17 mouse cellular contexts compared by ENCODE assay signal in the genomic region with DNA sequence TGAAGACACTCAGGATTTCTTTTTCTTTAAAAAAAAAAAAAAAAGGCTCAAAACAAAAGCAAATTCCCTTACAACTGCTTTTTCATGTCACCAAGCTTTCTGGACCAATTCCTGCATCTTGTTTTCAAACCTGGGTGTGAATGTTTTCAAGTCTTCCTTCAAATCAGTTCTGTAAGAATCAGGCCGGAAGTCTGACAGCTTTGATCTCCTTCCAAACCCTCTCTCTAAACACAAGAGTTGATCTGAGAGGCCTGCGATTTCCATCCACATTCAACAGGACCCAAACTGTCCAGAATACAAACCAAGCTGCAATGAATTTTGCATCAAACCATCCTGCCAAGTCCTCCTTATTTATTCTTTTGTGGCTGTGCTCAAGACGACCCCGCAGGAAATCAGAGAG.
A peak's percentile ranks its signal among the peaks of the same experiment; 100 is the strongest.
DNase-seq lines count a peak whose midpoint lies in the region; ATAC-seq and TF ChIP-seq lines count a peak whose summit lies in the region.
"Had no signal": no experiment of that assay in that cellular context is flagged by ENCODE, and none has a peak within 500 bp of the region (broad histone marks: within the 10 kb centered on the region; RNA-seq: fewer than 3 reads in every experiment).

No protein-coding gene starts in this region.

- no peak for DNase-seq in left cerebral cortex, adult 2 months (ENCODE audit: extremely low spot score in 1 of 2, low spot score in 2 of 2)
- DNase-seq in left cerebral cortex, adult 18-20 months (ENCODE audit: low spot score in 2 of 2) = no peak
- DNase-seq in brain, embryonic 14.5 days (ENCODE audit: low read depth) = peak; percentile 84
- DNase-seq in midbrain, embryonic 14.5 days = peak; percentile 52
- DNase-seq in gastrocnemius, postnatal 36 days = no peak
- DNase-seq: cerebellum, postnatal 36 days; heart, postnatal 14 days; liver, embryonic 13.5 days; right cerebral cortex, postnatal 14 days; thymus, postnatal 36 days had no signal

- no peak for ATAC-seq in forebrain, embryonic 15.5 days (replicated peaks)
- ATAC-seq in forebrain, embryonic 12.5 days (ENCODE audit: low FRiP score) = no peak
- ATAC-seq in midbrain, embryonic 14.5 days (ENCODE audit: low FRiP score, low TSS enrichment) = no peak
- ATAC-seq: activated CD4-positive, CD25-positive, alpha-beta regulatory T cell, adult 4 months; intestine, embryonic 15.5 days had no signal

- peak overlapping the region; percentile 46 for H3K27ac ChIP-seq in forebrain, embryonic 15.5 days (replicated peaks)
- H3K27ac ChIP-seq in forebrain, embryonic 12.5 days = no peak overlapping the region
- H3K27ac ChIP-seq in left cerebral cortex, adult 2 months = peak overlapping the region; percentile 24; the same call in 1 of the 2 replicates
- no peak overlapping the region for H3K27ac ChIP-seq in midbrain, embryonic 14.5 days (replicated peaks; ENCODE audit: low read depth, low read length)
- H3K27ac ChIP-seq: heart, embryonic 10.5 days; intestine, embryonic 15.5 days; limb, embryonic 10.5 days; liver, embryonic 13.5 days had no signal

- WGBS in forebrain, embryonic 15.5 days = 31% methylated on average over 4 of the region's 4 CpGs
- 90% methylated on average over 4 of the region's 4 CpGs for WGBS in forebrain, embryonic 12.5 days
- WGBS in midbrain, embryonic 14.5 days = 63% methylated on average over 4 of the region's 4 CpGs

- no peaks in the 10 kb centered on the region for H3K36me3 ChIP-seq in forebrain, embryonic 15.5 days
- no peaks in the 10 kb centered on the region for H3K36me3 ChIP-seq in forebrain, embryonic 12.5 days (replicated peaks)
- no peaks in the 10 kb centered on the region for H3K36me3 ChIP-seq in midbrain, embryonic 14.5 days (ENCODE audit: control insufficient read depth, insufficient read depth, low read length)
- H3K36me3 ChIP-seq: heart, embryonic 10.5 days; intestine, embryonic 15.5 days; limb, embryonic 10.5 days; liver, embryonic 13.5 days had no signal

- no peaks in the 10 kb centered on the region for H3K9me3 ChIP-seq in forebrain, embryonic 15.5 days
- no peaks in the 10 kb centered on the region for H3K9me3 ChIP-seq in forebrain, embryonic 12.5 days
- no peaks in the 10 kb centered on the region for H3K9me3 ChIP-seq in midbrain, embryonic 14.5 days (ENCODE audit: control insufficient read depth, low read length)
- H3K9me3 ChIP-seq: heart, embryonic 10.5 days; intestine, embryonic 15.5 days; limb, embryonic 10.5 days; liver, embryonic 13.5 days had no signal

- no peaks in the 10 kb centered on the region for H3K27me3 ChIP-seq in forebrain, embryonic 15.5 days
- H3K27me3 ChIP-seq in forebrain, embryonic 12.5 days = no peaks in the 10 kb centered on the region; the same call in 1 of the 2 replicates
- no peaks in the 10 kb centered on the region for H3K27me3 ChIP-seq in midbrain, embryonic 14.5 days (ENCODE audit: control insufficient read depth, insufficient read depth, low read length)
- H3K27me3 ChIP-seq: intestine, embryonic 15.5 days; liver, embryonic 13.5 days had no signal

- peaks cover 55% of the 10 kb centered on the region for H3K4me1 ChIP-seq in forebrain, embryonic 15.5 days
- peaks cover 33% of the 10 kb centered on the region for H3K4me1 ChIP-seq in forebrain, embryonic 12.5 days
- peaks cover 26% of the 10 kb centered on the region for H3K4me1 ChIP-seq in midbrain, embryonic 14.5 days (ENCODE audit: control insufficient read depth, insufficient read depth, low read length)
- H3K4me1 ChIP-seq: intestine, embryonic 15.5 days; liver, embryonic 13.5 days had no signal

- H3K4me3 ChIP-seq in forebrain, embryonic 15.5 days = no peak overlapping the region
- no peak overlapping the region for H3K4me3 ChIP-seq in forebrain, embryonic 12.5 days (replicated peaks)
- H3K4me3 ChIP-seq in left cerebral cortex, adult 2 months = no peak overlapping the region
- no peak overlapping the region for H3K4me3 ChIP-seq in midbrain, embryonic 14.5 days (replicated peaks; ENCODE audit: low read depth, low read length)
- H3K4me3 ChIP-seq: heart, embryonic 10.5 days; intestine, embryonic 15.5 days; limb, embryonic 10.5 days; liver, embryonic 13.5 days; megakaryocyte, embryonic 14.5 days had no signal

- no peak for TF ChIP-seq CTCF in left cerebral cortex, adult 2 months (IDR thresholded peaks at IDR 0.05)
- no peak for TF ChIP-seq CTCF in brain, embryonic 14.5 days (IDR thresholded peaks at IDR 0.05; ENCODE audit: borderline replicate concordance, extremely low read depth, insufficient read depth, insufficient read length)

- no peak overlapping the region for H3K4me2 ChIP-seq in forebrain, embryonic 15.5 days (replicated peaks)
- no peak overlapping the region for H3K4me2 ChIP-seq in forebrain, embryonic 12.5 days
- H3K4me2 ChIP-seq in midbrain, embryonic 14.5 days (ENCODE audit: low read length) = no peak overlapping the region
- H3K4me2 ChIP-seq: intestine, embryonic 15.5 days; liver, embryonic 13.5 days had no signal

- no peak for TF ChIP-seq POLR2A in brain, embryonic 14.5 days (IDR thresholded peaks at IDR 0.05; ENCODE audit: borderline replicate concordance, extremely low read depth, insufficient read depth, insufficient read length, poor library complexity, severe bottlenecking)

- intact Hi-C loops in left cerebral cortex, adult 2 months (cut with DNase I) = no loop called here
- intact Hi-C loops in gastrocnemius, postnatal 36 days (cut with DNase I) = no loop called here

- no peak overlapping the region for H3K9ac ChIP-seq in forebrain, embryonic 15.5 days (replicated peaks)
- H3K9ac ChIP-seq in forebrain, embryonic 12.5 days = no peak overlapping the region
- H3K9ac ChIP-seq in midbrain, embryonic 14.5 days (replicated peaks; ENCODE audit: low read length) = no peak overlapping the region
- H3K9ac ChIP-seq: intestine, embryonic 15.5 days; liver, embryonic 13.5 days had no signal

Comparison
In these comparisons a context has a peak if more than half of its experiments do, and no peak if none do; other contexts are left out.
1. H3K27ac ChIP-seq: peak in forebrain, embryonic 15.5 days (single experiment) and left cerebral cortex, adult 2 months (single experiment); none in forebrain, embryonic 12.5 days (single experiment) and midbrain, embryonic 14.5 days (single experiment).
2. DNase-seq: peak in brain, embryonic 14.5 days (single experiment) and midbrain, embryonic 14.5 days (single experiment); none in left cerebral cortex, adult 2 months (0 of 2), left cerebral cortex, adult 18-20 months (0 of 2) and gastrocnemius, postnatal 36 days (0 of 2).